Mouse (Mus musculus) hindbrain, embryonic 15.5 days (tissue): ENCODE measurements around the gene Map4k5. TPM values are rescaled to one million over a fixed set of nuclear protein-coding genes. Genes with fewer than 3 reads are reported as not detected.

ENCODE experiments used
- ATAC-seq: fragments of 200-750 bp; cut with Nextera tagmentation; 2 replicates; pipeline ENCODE4 v1.8.0; 2017; ENCODE audit warnings: low read depth, moderate number of reproducible peaks, moderate TSS enrichment; ENCODE audit not compliant: low FRiP score
- H3K27ac ChIP-seq: fragments of 300-500 bp; sonication (generic); replicated peaks from 2 replicates; pipeline ENCODE4 v1.5.1; 2015; ENCODE audit warnings: mild to moderate bottlenecking, inconsistent platforms
- H3K27me3 ChIP-seq: fragments of 300-500 bp; sonication (generic); 2 replicates; pipeline ENCODE4 v1.6.1; 2015; ENCODE audit warnings: control low read depth, inconsistent platforms
- H3K36me3 ChIP-seq: fragments of 300-500 bp; sonication (generic); 2 replicates; pipeline ENCODE4 v1.6.1; 2015; ENCODE audit warnings: control low read depth, inconsistent platforms
- H3K4me1 ChIP-seq: fragments of 300-500 bp; sonication (generic); replicated peaks from 2 replicates; pipeline ENCODE4 v1.6.1; 2015; ENCODE audit warnings: control low read depth, inconsistent platforms
- H3K4me2 ChIP-seq: fragments of 300-500 bp; sonication (generic); 2 replicates; pipeline ENCODE4 v1.6.1; 2015; ENCODE audit warnings: moderate library complexity, mild to moderate bottlenecking, inconsistent platforms
- H3K4me3 ChIP-seq: fragments of 300-500 bp; sonication (generic); 2 replicates; pipeline ENCODE4 v1.5.1; 2015; ENCODE audit warnings: mild to moderate bottlenecking, inconsistent platforms
- H3K9ac ChIP-seq: fragments of 300-500 bp; sonication (generic); 2 replicates; pipeline ENCODE4 v1.6.1; 2015; ENCODE audit warnings: inconsistent platforms
- H3K9me3 ChIP-seq: fragments of 300-500 bp; sonication (generic); 2 replicates; pipeline ENCODE4 v1.6.1; 2016; ENCODE audit warnings: control low read depth, inconsistent platforms
- WGBS: fragments of 180-500 bp; shearing (Covaris S2); methylation state at CpG from one replicate; pipeline ENCODE4 v1.1.7; 2015; 5-methylcytosine and 5-hydroxymethylcytosine counted together
- polyA plus RNA-seq: library from polyadenylated mRNA; unstranded; fragments of >200 nt; fragmentation: Nextera tagmentation; extraction: Ambion mirVana; gene quantifications from 2 replicates; pipeline ENCODE4 v1.2.1, GENCODE M21; 2015

Map4k5 gene
- polyA plus RNA-seq, 1 experiment from 2014 or later = 26.6 TPM

DNA sequence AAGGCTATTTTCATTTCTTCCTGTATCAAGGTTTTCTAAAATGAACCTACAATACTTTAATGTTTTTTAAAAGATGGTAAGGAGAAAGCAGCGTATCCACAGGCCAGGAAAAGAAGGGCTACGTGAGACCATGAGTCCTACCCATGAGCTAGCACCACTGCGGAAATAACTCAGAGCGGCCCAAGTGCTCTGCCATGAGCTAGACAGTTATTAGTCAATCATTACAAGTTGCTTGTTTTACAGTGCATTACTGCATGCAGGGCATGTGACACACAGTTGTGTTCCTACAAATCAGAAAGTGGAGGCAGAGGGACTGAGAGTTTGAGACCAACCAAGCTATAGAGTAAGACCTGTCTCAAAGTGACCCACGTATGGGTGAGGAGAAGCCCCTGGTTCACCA, 8.9 kb downstream of the Map4k5 start:
- no peaks in the 10 kb centered on the region for H3K9me3 ChIP-seq
- H3K4me3 ChIP-seq = no peak overlapping the region
- no peaks in the 10 kb centered on the region for H3K36me3 ChIP-seq
- H3K4me2 ChIP-seq = no peak overlapping the region
- H3K27me3 ChIP-seq = no peaks in the 10 kb centered on the region
- peaks cover 30% of the 10 kb centered on the region for H3K4me1 ChIP-seq
- ATAC-seq = no peak
- 98% methylated on average over 5 of the region's 5 CpGs for whole genome bisulfite sequencing
- H3K9ac ChIP-seq = no peak overlapping the region
- H3K27ac ChIP-seq = no peak overlapping the region

- no peak overlapping the region for H3K4me2 ChIP-seq
- no peak overlapping the region for H3K4me3 ChIP-seq
- no peak for ATAC-seq
- no peak overlapping the region for H3K27ac ChIP-seq
- H3K36me3 ChIP-seq = no peaks in the 10 kb centered on the region
- H3K9me3 ChIP-seq = no peaks in the 10 kb centered on the region
- 49% methylated on average over 10 of the region's 10 CpGs for WGBS
- no peak overlapping the region for H3K9ac ChIP-seq
- H3K27me3 ChIP-seq = no peaks in the 10 kb centered on the region
- H3K4me1 ChIP-seq = peaks cover 19% of the 10 kb centered on the region
Observed at GRCm38 (mm10) chr12:69881198-69881905, 11.6 kb downstream of the Map4k5 start.

DNA sequence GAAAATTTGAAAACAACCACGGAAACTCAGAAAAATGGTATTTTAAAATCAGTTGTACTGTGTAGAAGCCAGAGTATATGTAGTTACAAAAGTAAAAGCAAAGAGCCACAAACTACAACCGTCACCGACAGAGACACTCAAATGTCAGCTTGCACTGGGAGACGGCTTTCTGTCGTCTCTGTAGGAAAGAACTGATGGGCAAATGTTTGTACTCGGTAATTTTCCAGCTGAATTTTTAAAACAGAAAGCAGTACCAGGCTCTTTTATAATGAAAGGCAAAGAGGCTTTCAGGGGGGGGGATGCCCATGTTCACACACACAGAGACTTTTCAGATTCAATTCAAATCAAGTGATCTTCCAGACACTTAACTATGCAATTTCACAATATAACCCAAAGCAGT, 13.3 kb downstream of the Map4k5 start:
- Histone ChIP-seq H3K36me3 (no peaks in the 10 kb centered on the region), H3K4me1 (peaks cover 19% of the 10 kb centered on the region), H3K4me2 (no peak overlapping the region), H3K27ac (no peak overlapping the region), H3K27me3 (no peaks in the 10 kb centered on the region), H3K4me3 (no peak overlapping the region), H3K9me3 (no peaks in the 10 kb centered on the region), H3K9ac (no peak overlapping the region)
- WGBS = 24% methylated on average over 6 of the region's 6 CpGs
- no peak for ATAC-seq

DNA sequence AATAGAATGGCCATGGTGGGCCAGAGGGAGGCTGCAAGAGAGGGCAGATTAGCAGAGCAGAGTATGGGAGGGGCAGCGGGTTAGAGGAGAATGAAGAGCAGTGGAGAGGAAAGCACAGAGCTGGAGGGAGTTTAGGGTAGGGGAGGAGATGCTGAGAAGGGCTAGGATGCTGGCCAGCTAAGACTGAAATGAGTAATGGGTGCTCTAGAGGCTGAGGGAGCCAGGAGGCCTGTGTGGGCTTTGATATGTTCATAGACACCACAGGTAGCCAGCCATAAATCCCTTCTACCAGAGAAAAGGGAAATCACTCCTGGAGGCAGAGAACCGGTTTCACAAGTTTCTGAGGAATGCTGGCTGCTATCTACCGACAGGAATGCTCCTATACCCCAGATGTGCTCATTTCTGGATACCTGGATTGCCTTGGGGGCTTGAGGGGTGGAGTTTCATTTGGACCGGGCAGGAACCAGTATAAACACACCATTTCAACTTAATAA, 13.8 kb downstream of the Map4k5 start:
- H3K9ac ChIP-seq = no peak overlapping the region
- H3K4me2 ChIP-seq = no peak overlapping the region
- peaks cover 19% of the 10 kb centered on the region for H3K4me1 ChIP-seq
- WGBS = 9% methylated on average over 4 of the region's 4 CpGs
- no peak overlapping the region for H3K27ac ChIP-seq
- no peaks in the 10 kb centered on the region for H3K9me3 ChIP-seq
- no peaks in the 10 kb centered on the region for H3K36me3 ChIP-seq
- no peaks in the 10 kb centered on the region for H3K27me3 ChIP-seq
- ATAC-seq = peak; percentile 57; the same call in 1 of the 2 replicates
- H3K4me3 ChIP-seq = no peak overlapping the region

- Histone ChIP-seq H3K9me3 (no peaks in the 10 kb centered on the region), H3K4me2 (no peak overlapping the region), H3K27ac (no peak overlapping the region), H3K36me3 (no peaks in the 10 kb centered on the region), H3K4me3 (no peak overlapping the region), H3K9ac (no peak overlapping the region), H3K27me3 (no peaks in the 10 kb centered on the region), H3K4me1 (peaks cover 19% of the 10 kb centered on the region)
- ATAC-seq = no peak
- 85% methylated on average over 9 of the region's 9 CpGs for WGBS
Observed at GRCm38 (mm10) chr12:69877842-69878363, 15.1 kb downstream of the Map4k5 start.

DNA sequence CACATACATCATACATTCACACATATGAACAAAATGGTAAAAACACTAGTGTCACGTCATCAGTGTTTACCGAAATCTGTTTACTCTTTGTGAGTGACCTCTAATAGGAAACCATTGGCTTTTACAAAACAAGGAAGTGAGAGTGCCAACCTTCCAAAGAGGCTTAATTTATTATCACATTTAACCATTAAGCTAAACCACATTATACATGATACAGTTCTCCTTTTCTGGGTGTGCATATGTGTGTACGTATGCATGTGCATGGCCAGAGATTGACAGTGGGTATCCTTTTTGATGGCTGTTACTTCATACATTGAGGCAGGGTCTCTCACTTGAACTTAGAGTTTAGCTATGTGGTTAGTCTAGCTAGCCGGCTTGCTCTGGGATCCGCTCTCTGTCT, 21.4 kb downstream of the Map4k5 start:
- Histone ChIP-seq H3K9ac (no peak overlapping the region), H3K9me3 (no peaks in the 10 kb centered on the region), H3K36me3 (peaks cover 11% of the 10 kb centered on the region; the same call in 1 of the 2 replicates), H3K4me2 (no peak overlapping the region), H3K27me3 (no peaks in the 10 kb centered on the region), H3K4me1 (no peaks in the 10 kb centered on the region), H3K4me3 (no peak overlapping the region), H3K27ac (no peak overlapping the region)
- no peak for ATAC-seq
- WGBS = 95% methylated on average over 5 of the region's 5 CpGs

GRCm38 (mm10) chr12:69867338-69867737, 25.7 kb downstream of the Map4k5 start:
- H3K9ac ChIP-seq = no peak overlapping the region
- no peak overlapping the region for H3K27ac ChIP-seq
- WGBS = 87% methylated on average over 5 of the region's 5 CpGs
- no peaks in the 10 kb centered on the region for H3K9me3 ChIP-seq
- H3K4me3 ChIP-seq = no peak overlapping the region
- no peaks in the 10 kb centered on the region for H3K27me3 ChIP-seq
- H3K4me2 ChIP-seq = no peak overlapping the region
- no peaks in the 10 kb centered on the region for H3K4me1 ChIP-seq
- ATAC-seq = no peak
- H3K36me3 ChIP-seq = peaks cover 11% of the 10 kb centered on the region; the same call in 1 of the 2 replicates

GRCm38 (mm10) chr12:69864164-69864692, 28.8 kb downstream of the Map4k5 start:
- 61% methylated on average over 4 of the region's 4 CpGs for WGBS
- H3K9ac ChIP-seq = no peak overlapping the region
- no peaks in the 10 kb centered on the region for H3K27me3 ChIP-seq
- no peak overlapping the region for H3K4me3 ChIP-seq
- H3K27ac ChIP-seq = no peak overlapping the region
- H3K9me3 ChIP-seq = no peaks in the 10 kb centered on the region
- no peak overlapping the region for H3K4me2 ChIP-seq
- ATAC-seq = no peak
- H3K36me3 ChIP-seq = no peaks in the 10 kb centered on the region
- H3K4me1 ChIP-seq = no peaks in the 10 kb centered on the region

DNA sequence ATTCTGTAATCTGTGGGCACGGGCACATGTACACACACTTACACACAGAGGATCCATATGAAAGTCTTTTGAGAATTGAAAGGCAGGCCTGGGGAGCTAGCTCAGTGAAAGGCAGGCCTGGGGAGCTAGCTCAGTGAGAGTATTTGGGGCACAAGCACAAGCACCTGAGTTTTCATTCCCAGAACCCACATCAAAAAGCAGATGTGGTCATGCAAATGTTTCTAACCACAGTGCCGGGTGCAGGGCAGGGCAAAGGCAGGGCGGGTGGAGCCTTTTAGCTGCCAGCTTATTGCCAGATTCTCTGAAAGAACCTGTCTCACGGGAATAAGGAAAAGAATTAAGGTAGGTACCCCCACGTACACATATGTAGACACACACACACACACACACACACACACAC, 29.5 kb downstream of the Map4k5 start:
- Histone ChIP-seq H3K27ac (no peak overlapping the region), H3K4me2 (no peak overlapping the region), H3K27me3 (no peaks in the 10 kb centered on the region), H3K4me1 (no peaks in the 10 kb centered on the region), H3K4me3 (no peak overlapping the region), H3K9me3 (no peaks in the 10 kb centered on the region), H3K36me3 (no peaks in the 10 kb centered on the region), H3K9ac (no peak overlapping the region)
- 80% methylated on average over 5 of the region's 5 CpGs for WGBS
- ATAC-seq = no peak

DNA sequence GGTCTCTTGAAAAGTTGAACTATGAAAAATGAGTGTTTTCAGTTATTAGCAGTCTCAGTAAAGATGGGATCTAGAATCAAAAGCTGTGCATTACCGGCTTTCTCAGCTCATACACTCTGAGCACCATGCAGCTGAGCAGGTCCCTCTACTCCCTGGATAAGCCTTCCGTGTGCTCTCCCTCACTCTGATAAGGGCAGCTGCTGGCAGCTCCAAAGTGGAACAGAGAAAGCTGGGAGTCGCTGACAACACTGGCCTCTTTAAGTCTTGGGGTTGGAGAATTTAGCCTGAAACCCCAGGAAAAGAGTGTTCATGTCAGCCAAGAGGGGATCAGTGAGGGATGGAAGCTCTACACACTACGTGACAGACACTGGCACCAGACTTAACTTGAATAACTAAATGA, 34.2 kb downstream of the Map4k5 start:
- H3K4me1 ChIP-seq = no peaks in the 10 kb centered on the region
- no peak overlapping the region for H3K4me2 ChIP-seq
- H3K9ac ChIP-seq = no peak overlapping the region
- ATAC-seq = no peak
- H3K27me3 ChIP-seq = no peaks in the 10 kb centered on the region
- WGBS = 91% methylated on average over 4 of the region's 4 CpGs
- no peak overlapping the region for H3K4me3 ChIP-seq
- H3K27ac ChIP-seq = no peak overlapping the region
- H3K9me3 ChIP-seq = no peaks in the 10 kb centered on the region
- H3K36me3 ChIP-seq = peaks cover 10% of the 10 kb centered on the region

DNA sequence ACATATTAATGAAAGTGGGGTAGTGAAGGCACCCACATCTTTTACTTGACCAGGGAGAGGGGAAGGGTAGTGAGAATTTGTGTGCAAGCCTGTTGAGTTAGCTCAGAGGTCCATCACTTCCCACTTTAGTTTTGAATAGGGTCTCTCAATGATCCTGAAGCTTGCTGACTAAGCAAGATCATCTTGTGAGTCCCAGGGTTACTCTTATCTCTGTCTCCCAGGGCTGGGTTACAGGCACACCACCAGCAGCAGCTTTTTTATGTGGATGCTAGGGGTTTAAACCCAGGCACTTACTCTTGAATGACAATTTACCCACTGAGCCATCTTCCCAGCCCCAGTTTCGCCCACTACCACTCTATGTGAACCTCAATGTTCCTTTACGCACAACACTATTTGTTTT, 35.4 kb downstream of the Map4k5 start:
- no peak for ATAC-seq

GRCm38 (mm10) chr12:69856398-69856797, 36.6 kb downstream of the Map4k5 start:
- Histone ChIP-seq H3K36me3 (peaks cover 15% of the 10 kb centered on the region), H3K9ac (no peak overlapping the region), H3K27me3 (no peaks in the 10 kb centered on the region), H3K4me3 (no peak overlapping the region), H3K4me1 (no peaks in the 10 kb centered on the region), H3K9me3 (no peaks in the 10 kb centered on the region), H3K4me2 (no peak overlapping the region), H3K27ac (no peak overlapping the region)
- no peak for ATAC-seq
- WGBS = 96% methylated on average over 10 of the region's 10 CpGs

More for the DNA sequence above, 35.4 kb downstream of the Map4k5 start:
- H3K4me3 ChIP-seq = no peak overlapping the region
- WGBS = 100% methylated on average over 2 of the region's 2 CpGs
- H3K27ac ChIP-seq = no peak overlapping the region
- H3K9ac ChIP-seq = no peak overlapping the region
- H3K4me2 ChIP-seq = no peak overlapping the region
- peaks cover 10% of the 10 kb centered on the region for H3K36me3 ChIP-seq
- no peaks in the 10 kb centered on the region for H3K27me3 ChIP-seq
- H3K4me1 ChIP-seq = no peaks in the 10 kb centered on the region
- H3K9me3 ChIP-seq = no peaks in the 10 kb centered on the region
